Mouse (Mus musculus): ENCODE measurements around the gene Lhpp.

Lhpp gene

DNA sequence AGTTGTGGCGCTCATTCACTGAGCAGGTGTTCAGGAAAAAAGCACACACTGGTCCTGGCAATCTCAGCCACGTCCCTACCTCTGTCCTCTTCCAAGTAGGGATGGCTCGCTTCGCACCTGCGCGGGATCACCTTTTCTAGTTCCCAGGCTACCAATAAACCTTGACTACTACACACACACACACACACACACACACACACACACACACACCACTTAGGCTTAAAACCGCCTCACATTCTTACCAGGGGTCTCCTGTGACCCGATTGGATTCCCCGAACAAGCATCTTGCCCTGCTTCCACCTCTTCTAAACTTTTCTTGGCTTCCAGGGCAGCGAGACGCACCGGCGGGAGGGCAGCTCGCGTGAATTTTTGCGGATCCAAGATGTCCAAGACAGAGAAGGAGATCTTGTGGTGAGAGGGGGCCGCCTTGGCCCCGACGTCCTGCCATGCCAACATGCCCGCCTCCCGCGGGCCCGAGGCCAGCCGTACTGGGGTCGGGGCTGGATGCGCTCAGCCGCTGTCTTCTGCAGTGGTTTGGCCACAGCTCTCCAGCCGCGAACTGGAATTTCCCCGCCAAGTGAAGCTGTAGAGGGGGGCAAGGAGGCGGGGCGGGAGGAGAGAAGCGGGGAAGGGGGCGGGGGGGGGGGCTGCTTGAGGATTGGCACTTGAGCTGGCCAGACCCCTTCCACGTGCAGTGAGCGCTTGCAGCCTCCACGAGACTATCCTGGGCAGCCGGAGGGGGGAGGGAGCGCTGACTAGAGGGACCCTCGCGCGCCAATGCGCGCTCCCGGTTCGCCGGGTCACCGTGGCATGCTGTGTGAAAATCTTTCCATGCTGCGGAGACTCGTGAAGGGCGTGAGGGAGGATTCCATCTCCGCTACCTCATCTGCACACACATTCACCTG is 11.1 kb upstream of the Lhpp start, which contains the start of gene Nkx1-2:
Gene Nkx1-2, minus strand, starts transcription at position 567 of the 905 bp plus-strand sequence.
- no peak for DNase-seq

DNA sequence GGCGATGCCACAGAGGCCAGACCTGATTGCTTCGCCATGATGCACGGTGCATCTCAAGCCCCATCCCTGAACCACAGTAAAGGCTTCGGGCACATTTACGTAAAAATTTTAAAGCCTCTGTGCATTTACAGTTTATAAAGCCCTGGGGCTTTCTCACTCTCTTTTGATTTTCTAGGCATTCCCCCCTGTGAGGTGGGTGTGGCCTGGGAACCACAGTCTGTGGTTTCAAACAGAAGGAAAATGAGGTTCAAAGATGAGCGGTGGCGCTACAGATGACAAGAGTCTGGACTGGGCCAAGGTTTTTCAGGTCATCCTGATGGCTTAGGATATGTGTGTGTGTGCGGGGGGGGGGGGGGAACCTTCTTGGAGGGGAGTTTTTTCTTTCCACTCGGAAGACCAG is 10.4 kb upstream of the Lhpp start:
- no peak for DNase-seq

DNA sequence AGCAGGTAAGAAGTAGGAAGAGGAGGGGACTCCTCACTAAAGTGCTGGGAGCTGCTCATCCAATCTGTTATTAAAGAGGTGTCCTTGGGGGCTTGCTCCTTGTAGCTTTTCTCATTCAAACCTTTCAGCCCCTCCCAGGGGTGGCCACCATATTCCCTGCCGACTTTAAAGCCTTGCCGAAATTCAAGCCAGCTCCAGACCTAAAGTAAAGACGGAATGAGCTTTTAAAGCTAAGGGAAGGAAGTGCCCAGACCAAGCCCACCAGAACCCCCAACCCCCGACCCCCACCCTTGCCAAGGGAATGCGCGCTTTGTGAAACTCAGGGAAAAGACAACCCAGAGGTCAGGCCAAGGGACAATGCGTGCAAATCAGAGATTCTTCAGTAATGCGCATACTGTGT is 9.5 kb upstream of the Lhpp start:
- no peak for DNase-seq

DNA sequence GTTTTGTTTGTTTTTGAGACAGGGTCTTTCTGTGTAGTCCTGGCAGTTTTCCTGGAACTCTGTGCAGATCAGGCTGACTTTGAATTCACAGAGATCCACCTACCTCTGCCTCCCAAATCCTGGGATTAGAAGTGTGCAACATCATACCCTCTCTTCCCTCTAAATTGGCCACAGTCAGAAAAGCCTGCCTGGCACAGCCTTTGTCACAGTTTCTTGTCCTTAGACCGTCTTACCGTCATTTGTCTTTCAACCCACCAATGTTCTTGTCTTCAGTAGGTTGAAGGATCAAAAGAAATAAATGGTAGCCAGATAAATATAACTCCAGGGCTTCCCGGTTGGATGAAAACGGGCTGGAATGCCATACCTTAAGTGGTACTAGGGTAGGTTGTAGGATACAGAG is 5.7 kb upstream of the Lhpp start:
- DNase-seq: no peak

DNA sequence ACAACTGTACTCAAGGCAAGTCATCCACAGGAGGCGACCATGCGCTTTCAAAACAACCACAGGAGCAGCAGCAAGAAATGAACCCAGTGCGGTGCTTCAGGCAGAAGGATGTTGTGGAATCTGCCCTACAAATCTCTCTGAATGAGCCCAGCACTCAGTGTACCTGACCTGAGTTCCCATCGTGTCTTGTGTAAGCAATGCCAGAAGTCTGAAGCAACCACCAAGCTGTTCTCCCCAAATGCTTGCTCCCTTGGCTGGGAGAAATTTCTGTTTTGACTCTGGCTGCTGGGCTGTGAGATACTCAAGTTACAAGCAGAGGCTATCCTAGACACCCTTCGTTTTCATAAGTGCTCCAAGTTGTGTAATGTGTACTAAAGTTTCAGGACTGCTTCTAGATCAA is 4.7 kb upstream of the Lhpp start:
- DNase-seq: no peak

DNA sequence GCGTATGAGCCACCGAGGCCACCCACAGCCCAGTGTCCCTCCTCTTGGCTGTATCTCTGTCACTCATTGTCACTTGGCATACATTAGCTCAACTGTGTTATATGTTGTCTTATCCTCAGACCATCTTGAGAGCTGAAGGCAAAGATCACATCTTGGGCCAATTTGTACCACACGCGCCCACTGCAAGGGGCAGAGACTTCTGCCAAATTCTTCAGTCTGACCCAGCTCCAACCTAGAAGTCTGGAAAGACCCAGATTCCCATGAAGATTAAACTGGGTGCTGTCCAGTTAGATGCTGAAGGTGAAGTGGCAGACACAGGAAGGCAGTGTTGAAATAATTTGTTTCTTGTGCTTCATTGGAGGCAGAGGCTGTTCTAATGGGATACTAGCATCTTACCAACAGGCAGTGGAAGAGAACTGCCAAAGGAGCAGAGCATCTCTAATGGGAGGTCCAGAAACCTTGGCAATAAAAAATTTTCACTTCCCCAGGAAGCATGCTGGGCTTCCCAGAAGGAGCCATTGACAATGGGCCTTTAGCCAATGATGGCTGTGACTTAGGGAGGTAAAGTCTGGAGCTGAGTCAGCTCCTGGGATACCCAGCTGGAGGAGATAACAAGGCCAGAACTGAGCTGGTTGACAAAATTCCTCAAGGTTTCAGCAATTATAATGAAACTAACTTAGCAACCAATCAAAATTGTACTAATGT is 2.0 kb upstream of the Lhpp start:
- DNase-seq: no peak

DNA sequence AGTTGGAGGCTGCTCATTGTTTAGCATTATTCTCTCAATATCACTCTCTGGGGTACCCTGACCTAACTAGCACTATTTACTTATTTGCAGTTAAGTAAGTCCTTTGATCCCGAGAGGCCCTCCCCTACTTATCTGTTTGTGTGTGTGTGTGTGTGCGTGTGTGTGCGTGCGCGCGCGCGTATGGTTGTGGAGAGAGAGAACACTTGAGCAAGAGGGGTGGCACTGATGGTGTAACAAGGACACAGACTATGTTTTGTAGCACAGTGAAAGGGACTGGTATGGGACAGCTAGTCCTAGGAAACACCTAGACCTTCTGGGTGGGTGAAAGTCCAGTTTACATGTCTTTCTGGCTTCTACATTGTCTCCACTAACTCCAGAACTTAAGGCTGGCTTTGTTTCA is 1.1 kb downstream of the Lhpp start:
- DNase-seq: no peak

DNA sequence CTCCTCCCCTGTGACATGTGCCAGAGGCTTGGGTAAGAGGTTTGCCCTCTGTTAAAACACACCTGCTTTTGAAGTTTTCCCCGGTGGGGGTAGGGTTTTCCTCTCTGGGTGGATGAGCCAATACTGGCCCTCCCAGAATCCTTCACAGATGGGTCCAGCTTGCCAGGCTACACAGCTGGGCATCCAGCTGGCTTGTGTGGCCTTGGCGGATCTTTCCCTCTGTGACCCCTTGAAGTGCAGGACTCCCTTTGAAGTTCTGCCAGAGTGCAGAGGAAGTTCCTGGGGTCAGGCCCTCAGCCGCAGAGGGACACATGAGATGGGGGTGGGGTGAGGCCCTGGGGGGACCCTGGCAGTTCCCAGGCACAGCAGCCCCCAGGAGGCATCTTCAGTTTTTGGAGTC is 4.9 kb downstream of the Lhpp start:
- no peak for DNase-seq

DNA sequence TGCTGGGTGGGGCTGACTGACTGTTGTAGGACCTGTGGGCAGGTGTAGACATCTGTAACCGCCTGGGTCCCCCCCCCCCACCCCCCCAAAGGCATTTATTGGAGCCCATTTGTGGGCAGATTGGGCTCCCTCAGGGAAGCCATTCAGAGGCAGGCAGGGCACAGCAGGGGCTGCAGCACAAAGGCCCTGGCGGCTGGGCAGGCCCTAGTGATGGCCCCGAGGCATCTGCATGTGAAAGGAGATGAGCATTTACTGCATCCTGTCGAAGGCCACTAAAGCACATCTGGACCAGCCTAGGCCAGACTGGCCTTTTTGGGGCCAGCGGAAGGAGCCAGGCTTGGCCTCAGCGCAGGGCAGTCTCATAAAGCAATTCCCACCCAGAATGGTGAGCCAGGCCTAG is 6.0 kb downstream of the Lhpp start:
- DNase-seq: no peak

DNA sequence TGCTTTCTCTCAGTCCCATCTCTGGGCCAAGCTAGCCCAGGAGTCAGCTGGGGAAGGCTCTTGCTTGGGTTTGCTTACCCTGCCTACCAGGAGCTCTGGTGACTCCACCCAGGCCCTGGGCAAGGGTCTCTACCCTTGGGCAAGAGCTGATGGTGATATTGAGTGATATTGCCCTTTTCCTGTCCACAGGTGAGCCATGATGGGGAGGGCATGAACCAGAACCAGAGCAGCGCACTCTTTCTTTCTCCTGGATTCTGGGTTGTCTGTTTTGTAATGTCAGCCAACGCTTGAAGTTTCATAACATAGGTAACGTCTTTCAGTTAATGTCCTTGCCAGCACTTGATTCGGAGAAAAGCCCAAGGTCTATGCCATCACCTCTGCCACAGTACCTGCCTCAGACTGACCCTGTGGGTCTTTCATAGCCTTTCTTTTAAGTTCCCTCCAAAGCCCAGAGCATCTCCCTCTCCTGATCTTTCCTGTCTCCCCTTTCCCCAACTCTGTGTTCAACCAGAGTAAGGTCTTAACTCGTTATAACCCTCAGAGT is 6.7 kb downstream of the Lhpp start:
- DNase-seq: no peak

DNA sequence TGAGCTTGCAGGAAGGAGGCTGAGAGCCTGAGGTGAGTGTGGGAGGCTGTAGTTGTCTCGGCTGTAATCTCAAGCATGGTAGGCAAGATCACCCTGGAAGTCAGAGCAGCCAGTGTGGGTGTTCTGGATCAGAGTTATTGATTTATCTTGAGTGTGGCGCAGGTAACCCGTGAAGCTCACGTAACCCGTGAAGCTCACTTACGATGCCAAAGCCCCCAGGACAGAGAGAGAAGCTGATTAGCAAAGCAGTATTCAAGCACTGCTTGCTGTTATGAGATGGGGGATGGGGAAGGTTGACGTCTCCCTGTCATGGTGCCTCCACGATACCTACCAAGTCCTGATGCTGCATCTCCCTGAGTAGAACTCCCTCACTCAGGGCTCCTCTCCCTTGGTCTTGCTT is 9.1 kb downstream of the Lhpp start:
- DNase-seq: no peak

DNA sequence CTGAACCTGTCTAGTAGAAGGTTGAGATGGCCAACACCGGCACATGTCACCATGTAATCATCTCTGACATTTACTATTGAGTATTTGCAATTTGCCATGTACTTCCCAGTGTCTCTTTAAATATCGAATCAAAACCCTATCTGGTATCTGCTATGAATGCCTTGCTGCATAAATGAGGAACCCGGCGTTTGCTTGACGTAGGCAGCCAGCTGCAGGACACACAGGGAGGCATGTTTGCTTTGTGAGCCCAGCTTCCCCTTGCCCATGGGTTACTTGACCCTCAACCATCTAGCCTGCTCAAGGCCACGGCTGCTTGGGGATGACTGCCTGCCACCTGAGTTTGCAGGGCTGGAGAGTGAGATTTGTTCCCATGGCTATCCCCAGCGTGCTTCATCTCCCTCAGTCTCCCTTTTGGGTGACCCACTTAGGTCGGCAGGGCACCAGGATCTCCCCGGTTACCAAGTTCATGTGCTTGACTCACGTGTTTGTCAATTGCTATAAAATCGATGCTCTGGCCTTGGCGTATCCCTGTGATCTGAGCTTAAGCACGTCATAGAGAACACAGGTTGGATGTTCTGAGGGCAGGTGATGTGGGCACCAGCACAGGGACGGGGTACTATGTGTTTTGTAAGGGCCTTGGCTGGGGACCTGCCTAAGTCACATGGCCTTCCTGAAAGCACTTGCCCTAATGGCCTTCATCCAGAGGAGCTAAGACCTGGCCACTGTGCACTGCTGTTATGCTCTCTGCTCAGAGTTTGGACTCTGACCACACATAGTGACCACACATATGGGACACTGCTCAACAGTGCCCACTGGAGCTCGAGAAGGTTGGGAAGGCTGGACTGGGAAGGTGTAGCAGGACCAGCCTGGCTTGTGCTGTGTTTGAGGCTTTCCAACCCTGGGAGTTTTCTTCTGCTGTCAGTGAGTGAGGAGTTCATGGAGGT is 9.8 kb downstream of the Lhpp start:
- no peak for DNase-seq

DNA sequence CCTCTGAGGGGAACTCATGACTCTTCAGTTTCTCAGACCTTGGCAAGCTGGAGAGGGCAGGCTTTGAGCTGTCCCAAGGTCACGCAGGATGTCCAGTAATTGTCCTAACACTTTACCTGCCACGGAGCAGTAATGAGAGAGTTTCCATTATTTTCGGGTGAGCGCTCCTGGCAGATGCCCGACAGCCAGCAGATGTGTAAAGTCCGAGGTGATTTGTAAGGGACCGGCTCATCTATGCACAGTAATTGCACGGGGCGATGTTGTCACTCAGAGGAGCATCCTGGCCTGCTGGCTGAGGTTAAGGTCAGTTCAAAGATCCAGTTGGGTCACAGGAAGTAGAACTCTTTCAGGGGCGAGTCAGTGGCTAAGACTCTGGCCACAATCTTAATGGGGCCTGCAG is 13.7 kb downstream of the Lhpp start:
- no peak for DNase-seq

DNA sequence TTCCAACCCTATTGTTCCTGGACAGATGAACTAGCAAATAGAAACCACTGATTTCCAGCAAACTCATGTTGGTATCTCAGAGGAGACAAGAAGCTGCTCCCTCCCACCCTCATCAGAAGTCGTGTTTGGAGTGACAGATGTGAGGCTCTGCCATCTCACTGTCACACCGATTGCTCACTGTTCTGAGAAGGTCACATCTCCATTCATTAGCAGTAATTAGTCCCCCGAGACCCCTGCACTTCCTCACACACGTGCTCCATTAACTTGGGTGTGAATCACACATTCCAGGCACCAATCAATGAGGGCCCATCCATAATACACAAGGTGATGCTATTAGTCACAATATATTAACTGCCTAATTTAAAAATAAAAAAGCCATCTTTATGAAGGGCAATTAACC is 15.7 kb downstream of the Lhpp start:
- DNase-seq: no peak

DNA sequence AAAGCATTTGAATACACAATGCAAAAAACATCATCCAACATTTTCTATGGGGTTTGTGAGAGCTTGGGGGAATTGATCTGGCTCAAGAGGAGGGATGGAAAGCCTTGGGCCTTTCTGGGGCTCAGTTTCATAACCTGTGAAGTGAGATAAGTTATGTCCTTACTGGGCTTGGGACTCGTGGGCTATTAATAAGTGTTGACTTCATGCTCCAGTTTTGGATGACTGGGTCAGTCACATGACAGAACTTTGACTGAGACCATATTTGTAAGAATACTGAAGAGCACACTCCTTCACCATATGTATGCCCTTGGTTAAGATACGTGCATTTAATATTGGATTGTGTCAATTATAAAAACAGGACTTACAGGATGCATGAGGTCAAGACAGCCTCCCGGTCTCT is 17.0 kb downstream of the Lhpp start:
- no peak for DNase-seq

DNA sequence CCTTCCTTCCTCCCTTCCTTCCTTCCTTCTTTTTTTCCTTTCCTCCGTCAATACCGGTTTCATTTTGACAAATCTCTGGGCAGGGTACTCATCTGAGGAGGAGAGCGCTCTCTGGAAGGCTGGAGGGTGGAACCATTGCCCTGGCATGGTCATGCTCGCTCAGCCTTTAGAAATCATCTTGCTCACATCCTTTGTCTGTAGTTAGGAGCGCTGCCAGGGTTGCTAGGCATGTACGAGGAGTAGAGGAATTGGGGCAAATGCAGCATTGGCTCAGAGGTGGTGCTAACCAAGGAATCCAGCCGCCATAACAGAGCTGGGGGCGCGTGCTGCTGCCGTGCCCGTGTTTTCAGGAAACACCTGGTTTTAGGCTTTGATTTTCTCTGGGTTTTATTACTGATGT is 20.9 kb downstream of the Lhpp start:
- DNase-seq: no peak

DNA sequence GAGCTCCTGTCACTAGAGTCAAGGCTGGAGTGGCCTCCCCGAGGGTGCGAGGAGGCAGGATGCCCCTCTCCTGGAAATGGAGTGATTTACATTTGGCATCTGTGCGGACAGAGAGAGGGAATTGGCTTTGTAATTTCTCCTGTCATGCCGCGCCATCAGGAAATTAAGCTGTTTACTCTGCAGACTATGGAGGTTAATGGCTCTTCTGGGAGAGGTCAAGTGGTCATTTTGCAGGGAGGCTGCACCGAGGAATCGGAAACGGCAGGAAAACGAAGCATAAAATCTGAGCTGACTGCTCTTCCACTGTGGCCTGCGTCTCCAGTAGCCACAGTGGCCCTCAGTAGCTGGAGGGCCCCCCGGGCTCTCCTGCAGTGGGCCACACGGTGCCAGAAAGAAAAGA is 26.9 kb downstream of the Lhpp start:
- DNase-seq: no peak

DNA sequence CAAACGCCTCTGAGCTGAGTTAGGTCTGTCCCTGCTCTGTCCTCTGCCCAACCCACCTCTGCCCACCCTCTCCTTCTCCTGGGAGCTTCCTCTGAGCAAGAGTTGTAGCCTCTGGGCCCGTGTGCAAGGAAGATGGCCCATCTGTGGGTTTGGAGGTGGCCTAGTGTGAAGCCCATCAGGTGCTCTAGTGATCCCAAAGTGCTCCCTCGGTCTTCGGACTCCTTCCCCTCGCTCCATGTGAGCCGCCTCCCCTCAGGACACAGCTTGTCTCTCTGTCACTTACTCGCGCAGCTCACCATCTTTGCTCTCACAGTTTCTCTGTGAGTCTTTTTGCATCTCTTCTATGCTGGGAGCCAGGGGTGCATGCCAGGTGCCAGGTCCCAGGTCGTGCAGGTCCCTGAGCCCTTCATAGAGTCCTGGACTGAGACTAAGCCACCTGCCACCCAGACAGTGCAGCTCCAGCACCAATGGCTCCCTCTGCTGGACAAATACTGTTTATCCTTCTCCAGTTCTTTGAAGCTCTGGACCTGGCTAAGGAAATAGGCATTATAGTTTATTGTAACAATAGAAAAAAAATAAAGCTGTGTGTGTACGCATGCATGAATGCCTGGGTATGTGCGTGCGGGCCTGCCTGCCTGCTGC is 28.1 kb downstream of the Lhpp start:
- peak; percentile 68 for DNase-seq

DNA sequence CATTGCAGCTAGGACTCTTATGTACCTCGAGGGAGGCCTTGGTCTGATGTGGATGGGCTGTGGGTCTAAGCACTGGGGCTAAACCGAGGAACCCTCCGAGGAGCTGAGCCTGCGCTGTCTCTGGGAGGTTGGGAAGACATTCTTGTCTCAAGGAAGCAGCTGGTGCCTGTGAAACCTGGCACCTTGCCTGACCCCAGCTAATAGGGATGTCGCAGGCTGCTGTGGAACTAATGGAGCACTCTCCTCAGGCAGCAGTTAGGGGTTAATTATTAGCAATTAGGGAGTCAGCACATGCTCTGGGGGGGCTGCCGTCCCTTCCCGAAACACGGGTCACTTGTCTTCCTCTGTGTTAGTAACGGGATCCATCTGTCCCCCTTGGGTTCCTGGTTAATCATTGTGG is 30.5 kb downstream of the Lhpp start:
- peak; percentile 74 for DNase-seq

DNA sequence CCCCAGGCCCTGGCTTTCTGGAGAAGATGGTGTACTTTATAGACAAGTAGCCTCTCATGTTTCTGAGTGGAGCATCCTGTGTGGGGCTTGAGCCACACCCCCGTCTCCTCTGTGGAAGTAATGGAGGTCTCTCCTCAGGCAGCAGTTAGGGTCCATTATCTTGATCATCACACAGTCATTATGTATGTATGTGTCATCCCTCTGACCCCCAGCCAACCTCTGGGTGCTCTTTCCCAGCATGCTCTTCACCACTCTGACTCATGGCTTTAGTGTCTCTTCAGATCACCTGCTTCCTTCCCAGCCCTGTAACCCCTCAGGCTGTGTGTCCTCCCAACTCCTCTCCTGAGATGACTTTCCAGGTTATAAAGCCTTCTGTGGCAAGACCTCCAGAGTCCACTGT is 31.2 kb downstream of the Lhpp start:
- DNase-seq: no peak

DNA sequence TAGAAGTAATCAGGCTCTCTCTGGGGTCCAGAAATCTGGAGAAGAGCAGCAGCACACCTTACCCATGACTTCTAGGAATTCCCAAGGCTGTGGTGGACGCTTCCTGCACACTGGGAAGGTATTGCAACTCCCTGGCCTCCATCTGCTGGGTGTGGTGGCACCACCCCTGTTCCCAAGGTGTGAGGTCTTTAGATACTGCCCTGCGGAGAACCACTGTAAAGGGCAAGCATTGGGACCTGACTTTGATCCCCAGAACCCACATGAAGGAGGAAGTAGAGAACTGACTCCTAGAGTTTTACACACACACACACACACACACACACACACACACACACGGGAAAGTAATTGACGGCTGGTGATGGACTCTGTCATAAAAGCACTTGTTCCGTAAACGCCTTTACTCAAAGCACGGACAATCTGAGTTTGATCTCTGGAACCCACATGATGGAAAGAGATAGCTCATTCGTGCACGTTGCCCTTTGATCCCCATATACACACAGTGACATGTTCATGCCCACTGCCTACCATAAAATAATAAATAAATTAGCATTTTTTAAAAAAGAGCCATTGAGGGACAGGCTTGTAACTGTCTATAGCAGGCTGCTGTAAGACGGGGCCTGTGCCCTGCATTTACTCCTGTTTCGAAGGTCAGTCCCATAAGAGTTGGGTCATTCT is 34.3 kb downstream of the Lhpp start:
- DNase-seq: no peak

DNA sequence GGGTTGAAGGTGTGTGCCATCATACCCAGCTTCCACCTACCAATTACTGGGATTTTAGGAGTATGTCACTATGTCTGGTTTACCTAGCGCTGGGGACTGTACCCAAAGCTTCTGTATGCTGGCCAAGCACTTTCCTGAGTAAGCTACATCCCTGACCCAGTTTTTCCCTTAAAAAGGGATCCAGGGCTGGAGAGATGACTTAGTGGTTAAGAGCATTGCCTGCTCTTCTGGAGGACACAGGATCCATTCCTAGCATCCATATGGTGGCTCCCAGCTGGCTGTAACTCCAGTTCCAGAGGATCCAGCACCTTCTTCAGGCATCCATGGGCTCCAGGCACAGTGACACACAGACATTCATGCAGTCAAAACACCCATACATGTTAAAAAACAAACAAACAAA is 36.1 kb downstream of the Lhpp start:
- no peak for DNase-seq

Data from kidney, postnatal 14 days (tissue).